In genomic region chr13:59289127-59289526, GRCm38 (mm10) we compare ENCODE assay signal across 10 mouse cellular contexts.
DNase-seq lines count a peak whose midpoint lies in the region; TF ChIP-seq lines count a peak whose summit lies in the region.
"Had no signal": no experiment of that assay in that cellular context is flagged by ENCODE, and none has a peak within 500 bp of the region (broad histone marks: within the 10 kb centered on the region; RNA-seq: fewer than 3 reads in every experiment).

No protein-coding gene starts in this region.

- no peak overlapping the region for H3K27ac ChIP-seq in layer of hippocampus, adult 2 months
- H3K27ac ChIP-seq: embryonic facial prominence, embryonic 13.5 days; stomach, embryonic 15.5 days had no signal

- TF ChIP-seq CTCF in layer of hippocampus, adult 2 months (conservative IDR thresholded peaks at IDR 0.05): peak; percentile 75

- peak; percentile 8 for DNase-seq in kidney, postnatal 10 days
- no peak for DNase-seq in kidney, adult 8-10 months
- peak; percentile 15 to 75 for DNase-seq in frontal cortex, adult 2 months (ENCODE audit: extremely low spot score in 1 of 2, low spot score in 1 of 2)
- DNase-seq in layer of hippocampus, adult 2 months (ENCODE audit: low spot score in 2 of 2): peak; percentile 46 to 51
- peak; percentile 14 for DNase-seq in retina, embryonic 14.5 days (ENCODE audit: low spot score)
- no peak for DNase-seq in thymus, adult 18-20 months
- DNase-seq in urinary bladder, postnatal 14 days (ENCODE audit: low spot score): no peak
- DNase-seq: kidney, postnatal 25 days had no signal

- H3K4me3 ChIP-seq in layer of hippocampus, adult 2 months: no peak overlapping the region
- H3K4me3 ChIP-seq: embryonic facial prominence, embryonic 13.5 days; stomach, embryonic 15.5 days had no signal

Comparison
In these comparisons a context has a peak if more than half of its experiments do, and no peak if none do; other contexts are left out.
1. DNase-seq: peak in kidney, postnatal 10 days (single experiment), frontal cortex, adult 2 months (2 of 2), layer of hippocampus, adult 2 months (2 of 2) and retina, embryonic 14.5 days (single experiment); none in kidney, adult 8-10 months (0 of 2), thymus, adult 18-20 months (0 of 2) and urinary bladder, postnatal 14 days (single experiment).